Mouse (Mus musculus) myocyte (in vitro differentiated cells): Measurements from ENCODE around the gene Mfge8.

ENCODE experiments used
- E2F4 ChIP-seq: IDR thresholded peaks from one replicate; pipeline ENCODE4 v1.6.1; 2011; ENCODE audit warnings: mild to moderate bottlenecking, control low read depth, moderate library complexity; ENCODE audit not compliant: insufficient read depth
- MYOG ChIP-seq, 3 experiments: IDR thresholded peaks; one replicate each; pipeline ENCODE4 v1.6.1; 2011; ENCODE audit warnings: control low read depth in 2 of 3, low read depth in 2 of 3, mild to moderate bottlenecking in 2 of 3; ENCODE audit not compliant: insufficient read length in 2 of 3, control insufficient read depth in 1 of 3, insufficient read depth in 1 of 3
- POLR2A ChIP-seq: IDR thresholded peaks from one replicate; pipeline ENCODE4 v1.6.1; 2011; ENCODE audit warnings: low read depth, mild to moderate bottlenecking, control low read depth, moderate library complexity; ENCODE audit not compliant: insufficient read length
- TCF12 ChIP-seq: IDR thresholded peaks from one replicate; pipeline ENCODE4 v1.6.1; 2011; ENCODE audit warnings: mild to moderate bottlenecking, control low read depth; ENCODE audit not compliant: poor library complexity, insufficient read depth, severe bottlenecking
- USF1 ChIP-seq: IDR thresholded peaks from one replicate; pipeline ENCODE4 v1.6.1; 2011; ENCODE audit warnings: low read depth, mild to moderate bottlenecking, control low read depth, moderate library complexity

DNA sequence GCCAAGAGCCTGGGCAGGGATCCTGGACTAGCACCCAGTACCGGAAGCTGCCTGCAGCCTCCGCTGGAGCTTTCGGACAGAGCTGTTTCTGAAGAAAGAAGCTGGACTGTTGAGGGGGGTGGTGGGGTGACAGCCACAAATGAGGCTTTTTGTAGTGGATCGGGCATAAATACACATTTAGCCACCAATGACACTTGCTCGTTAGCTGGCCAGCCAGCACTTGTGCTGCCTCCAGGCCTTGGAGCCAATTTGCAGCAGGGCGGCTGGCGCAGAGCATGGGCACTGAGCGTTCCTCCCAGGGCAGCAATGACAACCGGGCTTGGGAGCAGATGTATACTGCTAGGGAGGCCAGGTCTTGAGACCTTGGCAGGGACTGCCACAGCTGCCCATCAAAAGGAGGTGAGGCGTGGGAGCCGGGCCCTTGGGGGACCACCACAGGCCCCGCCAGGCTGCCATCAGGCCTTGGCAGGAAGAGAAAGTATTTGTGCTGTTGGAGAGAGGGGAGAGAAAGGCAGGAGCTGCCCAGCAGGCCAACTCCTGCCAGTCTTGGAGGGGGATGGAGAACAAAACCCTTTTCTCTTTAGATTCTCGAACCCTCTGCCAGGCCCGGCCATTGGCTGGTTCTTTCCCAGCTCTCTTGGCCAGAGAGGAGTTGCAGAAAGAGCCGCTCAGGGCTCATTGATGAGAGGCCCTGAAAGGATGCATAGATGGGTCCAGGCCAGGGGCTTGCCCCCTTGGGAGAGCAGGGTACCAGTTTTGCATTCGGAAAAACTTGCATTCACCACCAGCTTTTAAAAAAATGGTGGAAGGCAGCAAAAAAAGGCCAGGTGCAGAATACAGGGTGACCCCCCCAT lies 45.9 kb upstream of the Mfge8 start:
- TF ChIP-seq TCF12 (no peak), POLR2A (no peak), USF1 (no peak), MYOG (IDR thresholded peaks at IDR 0.05; ENCODE audit: control insufficient read depth in 1 of 3, insufficient read depth in 1 of 3, insufficient read length in 2 of 3, low read depth in 2 of 3) (no peak), E2F4 (no peak)
